Mouse (Mus musculus) heart, embryonic 10.5 days (tissue): Measurements from ENCODE around the gene Kif17. TPM values are rescaled to one million over a fixed set of nuclear protein-coding genes. Genes with fewer than 3 reads are reported as not detected.
A peak's percentile ranks its signal among the peaks of the same experiment; 100 is the strongest.

ENCODE experiments used
- DNase-seq: peaks from one replicate; pipeline ENCODE4 v3.0.0-alpha.2; 2017; ENCODE audit warnings: low spot score
- H3K27ac ChIP-seq: fragments of 300-500 bp; sonication (generic); 2 replicates; pipeline ENCODE4 v1.5.1; 2016; ENCODE audit warnings: mild to moderate bottlenecking
- H3K27me3 ChIP-seq: fragments of 300-500 bp; sonication (generic); 2 replicates; pipeline ENCODE4 v1.6.1; 2016; ENCODE audit warnings: mild to moderate bottlenecking; ENCODE audit not compliant: poor library complexity, insufficient read depth, severe bottlenecking
- H3K36me3 ChIP-seq: fragments of 300-500 bp; sonication (generic); 2 replicates; pipeline ENCODE4 v1.6.1; 2016; ENCODE audit warnings: mild to moderate bottlenecking, moderate library complexity
- H3K4me1 ChIP-seq: fragments of 300-500 bp; sonication (generic); 2 replicates; pipeline ENCODE4 v1.6.1; 2016; ENCODE audit warnings: mild to moderate bottlenecking
- H3K4me3 ChIP-seq: fragments of 300-500 bp; sonication (generic); 2 replicates; pipeline ENCODE4 v1.5.1; 2016; ENCODE audit warnings: mild to moderate bottlenecking, moderate library complexity
- H3K9me3 ChIP-seq: fragments of 300-500 bp; sonication (generic); 2 replicates; pipeline ENCODE4 v1.6.1; 2016; ENCODE audit warnings: mild to moderate bottlenecking, moderate library complexity
- WGBS: fragments of 180-500 bp; shearing (Covaris S2); methylation state at CpG from one replicate; pipeline ENCODE4 v1.1.7; 2016; 5-methylcytosine and 5-hydroxymethylcytosine counted together
- polyA plus RNA-seq: library from polyadenylated mRNA; unstranded; fragments of >200 nt; fragmentation: Nextera tagmentation; extraction: Ambion mirVana; gene quantifications from 2 replicates; pipeline ENCODE4 v1.2.1, GENCODE M21; 2016

The Kif17 gene
- 0.60 and 0.64 TPM in 2 replicates for polyA plus RNA-seq

- Histone ChIP-seq H3K27ac (peak within 1 kb of the TSS; percentile 53; the same call in 1 of the 2 replicates), H3K27me3 (peaks cover 65% of the 10 kb centered on the region), H3K4me1 (peaks cover 41% of the 10 kb centered on the region), H3K9me3 (no peaks in the 10 kb centered on the region), H3K4me3 (peak within 1 kb of the TSS; percentile 71), H3K36me3 (peaks cover 20% of the 10 kb centered on the region)
- under 1% methylated on average over 65 of the region's 74 CpGs for WGBS
- peak; percentile 94 for DNase-seq
These were observed at the start of gene Kif17, which contains the start of gene Sh2d5 for GRCm38 (mm10) chr4:138250088-138250960. Gene Kif17, plus strand, starts transcription at chr4:138250435. Gene Sh2d5, plus strand, starts transcription at chr4:138250403.

- Histone ChIP-seq H3K4me3 (no peak overlapping the region), H3K27ac (no peak overlapping the region), H3K27me3 (no peaks in the 10 kb centered on the region), H3K36me3 (peaks cover 96% of the 10 kb centered on the region), H3K4me1 (0 out of 2 replicates have a peak, but pooled peaks cover 3% of the 10 kb centered on the region), H3K9me3 (no peaks in the 10 kb centered on the region)
- WGBS, result 76% methylated on average over 3 of the region's 3 CpGs
- no peak for DNase-seq
These were observed 49.5 kb upstream of the Kif17 start for GRCm38 (mm10) chr4:138200769-138201168.

GRCm38 (mm10) chr4:138201696-138202095 is 48.5 kb upstream of the Kif17 start:
- WGBS, result 63% methylated on average over 9 of the region's 9 CpGs
- Histone ChIP-seq H3K4me1 (0 out of 2 replicates have a peak, but pooled peaks cover 3% of the 10 kb centered on the region), H3K36me3 (peaks cover 94% of the 10 kb centered on the region), H3K27me3 (no peaks in the 10 kb centered on the region), H3K4me3 (no peak overlapping the region), H3K9me3 (no peaks in the 10 kb centered on the region), H3K27ac (no peak overlapping the region)
- DNase-seq, result no peak

- no peak for DNase-seq
- 84% methylated on average over 5 of the region's 5 CpGs for WGBS
- Histone ChIP-seq H3K27me3 (no peaks in the 10 kb centered on the region), H3K4me1 (no peaks in the 10 kb centered on the region), H3K27ac (no peak overlapping the region), H3K4me3 (no peak overlapping the region), H3K36me3 (peaks cover 51% of the 10 kb centered on the region), H3K9me3 (no peaks in the 10 kb centered on the region)
These were observed 40.1 kb upstream of the Kif17 start for GRCm38 (mm10) chr4:138210116-138210515.

GRCm38 (mm10) chr4:138213861-138214260 is 36.4 kb upstream of the Kif17 start:
- WGBS, result 72% methylated on average over 3 of the region's 3 CpGs
- no peaks in the 10 kb centered on the region for H3K27me3 ChIP-seq
- peaks cover 9% of the 10 kb centered on the region for H3K4me1 ChIP-seq
- DNase-seq, result no peak
- H3K9me3 ChIP-seq, result no peaks in the 10 kb centered on the region
- no peak overlapping the region for H3K4me3 ChIP-seq
- peaks cover 20% of the 10 kb centered on the region for H3K36me3 ChIP-seq
- H3K27ac ChIP-seq, result no peak overlapping the region

GRCm38 (mm10) chr4:138215671-138216199 is 34.5 kb upstream of the Kif17 start:
- Histone ChIP-seq H3K27ac (peak overlapping the region; percentile 99), H3K27me3 (no peaks in the 10 kb centered on the region), H3K36me3 (0 out of 2 replicates have a peak, but pooled peaks cover 3% of the 10 kb centered on the region), H3K4me1 (peaks cover 20% of the 10 kb centered on the region), H3K9me3 (no peaks in the 10 kb centered on the region), H3K4me3 (peak overlapping the region; percentile 99)
- WGBS, result 49% methylated on average over 13 of the region's 13 CpGs
- DNase-seq, result no peak

GRCm38 (mm10) chr4:138216200-138216890 is 33.9 kb upstream of the Kif17 start, which contains the start of gene Hp1bp3:
Gene Hp1bp3, plus strand, starts transcription at chr4:138216296.
- peaks cover 20% of the 10 kb centered on the region for H3K4me1 ChIP-seq
- peak within 1 kb of the TSS; percentile 99 for H3K4me3 ChIP-seq
- peak; percentile 89 for DNase-seq
- H3K27me3 ChIP-seq, result no peaks in the 10 kb centered on the region
- H3K27ac ChIP-seq, result peak within 1 kb of the TSS; percentile 99
- 0 out of 2 replicates have a peak, but pooled peaks cover 2% of the 10 kb centered on the region for H3K36me3 ChIP-seq
- H3K9me3 ChIP-seq, result no peaks in the 10 kb centered on the region
- under 1% methylated on average over 74 of the region's 84 CpGs for WGBS

GRCm38 (mm10) chr4:138216891-138217392 is 33.3 kb upstream of the Kif17 start:
- peak; percentile 98 for DNase-seq
- Histone ChIP-seq H3K36me3 (peaks cover 4% of the 10 kb centered on the region; the same call in 1 of the 2 replicates), H3K9me3 (no peaks in the 10 kb centered on the region), H3K27ac (peak overlapping the region; percentile 99), H3K4me3 (peak overlapping the region; percentile 99), H3K27me3 (no peaks in the 10 kb centered on the region), H3K4me1 (peaks cover 20% of the 10 kb centered on the region)
- WGBS, result under 1% methylated on average over 58 of the region's 68 CpGs

GRCm38 (mm10) chr4:138217441-138217840 is 32.8 kb upstream of the Kif17 start:
- under 1% methylated on average over 36 of the region's 36 CpGs for WGBS
- peaks cover 9% of the 10 kb centered on the region for H3K36me3 ChIP-seq
- peak overlapping the region; percentile 99 for H3K27ac ChIP-seq
- no peaks in the 10 kb centered on the region for H3K27me3 ChIP-seq
- peak overlapping the region; percentile 99 for H3K4me3 ChIP-seq
- DNase-seq, result peak; percentile 79
- H3K4me1 ChIP-seq, result peaks cover 20% of the 10 kb centered on the region
- no peaks in the 10 kb centered on the region for H3K9me3 ChIP-seq

GRCm38 (mm10) chr4:138217951-138218685 is 32.1 kb upstream of the Kif17 start:
- peak overlapping the region; percentile 99 for H3K27ac ChIP-seq
- peak overlapping the region; percentile 99 for H3K4me3 ChIP-seq
- DNase-seq, result no peak
- no peaks in the 10 kb centered on the region for H3K9me3 ChIP-seq
- WGBS, result 80% methylated on average over 11 of the region's 11 CpGs
- peaks cover 16% of the 10 kb centered on the region for H3K36me3 ChIP-seq
- H3K4me1 ChIP-seq, result peaks cover 20% of the 10 kb centered on the region
- no peaks in the 10 kb centered on the region for H3K27me3 ChIP-seq

- Histone ChIP-seq H3K27ac (no peak overlapping the region), H3K4me1 (peaks cover 20% of the 10 kb centered on the region), H3K27me3 (no peaks in the 10 kb centered on the region), H3K36me3 (peaks cover 28% of the 10 kb centered on the region), H3K4me3 (no peak overlapping the region), H3K9me3 (no peaks in the 10 kb centered on the region)
- no peak for DNase-seq
- 91% methylated on average over 5 of the region's 5 CpGs for WGBS
These were observed 30.9 kb upstream of the Kif17 start for GRCm38 (mm10) chr4:138219331-138219730.

- no peak for DNase-seq
- Histone ChIP-seq H3K36me3 (peaks cover 41% of the 10 kb centered on the region), H3K27me3 (no peaks in the 10 kb centered on the region), H3K27ac (no peak overlapping the region), H3K9me3 (no peaks in the 10 kb centered on the region), H3K4me3 (no peak overlapping the region), H3K4me1 (peaks cover 20% of the 10 kb centered on the region)
- WGBS, result 81% methylated on average over 7 of the region's 7 CpGs
These were observed 29.5 kb upstream of the Kif17 start for GRCm38 (mm10) chr4:138220761-138221160.
